Mouse (Mus musculus) kidney, postnatal 4 days (tissue): ENCODE results near the gene Abca17.
A peak's percentile ranks its signal among the peaks of the same experiment; 100 is the strongest.

Experiments
- DNase-seq, 2 experiments: peaks; one replicate each; pipeline ENCODE4 v3.0.0; 2021; ENCODE audit warnings: mixed read lengths in 2 of 2

The Abca17 gene

GRCm38 (mm10) chr17:24350926-24351759 lies at the start of gene Abca17:
Abca17 (minus strand) TSS chr17:24351068.
- peak; percentile 29 to 53 for DNase-seq

- peak in 1 of 2 experiments; percentile 27 for DNase-seq
Measured at GRCm38 (mm10) chr17:24394456-24394855, 43.6 kb upstream of the Abca17 start.

GRCm38 (mm10) chr17:24393527-24393926 lies 42.7 kb upstream of the Abca17 start:
- no peak for DNase-seq

GRCm38 (mm10) chr17:24391149-24391548 lies 40.3 kb upstream of the Abca17 start:
- DNase-seq: peak; percentile 46

GRCm38 (mm10) chr17:24389865-24390264 lies 39.0 kb upstream of the Abca17 start:
- DNase-seq: peak; percentile 77 to 80

- no peak for DNase-seq
Measured at GRCm38 (mm10) chr17:24388711-24389110, 37.8 kb upstream of the Abca17 start.

- DNase-seq: no peak
Measured at GRCm38 (mm10) chr17:24383789-24384188, 32.9 kb upstream of the Abca17 start.

GRCm38 (mm10) chr17:24378496-24378895 lies 27.6 kb upstream of the Abca17 start:
- DNase-seq: no peak

GRCm38 (mm10) chr17:24375886-24376285 lies 25.0 kb upstream of the Abca17 start:
- no peak for DNase-seq

- DNase-seq: peak in 1 of 2 experiments; percentile 27
Measured at GRCm38 (mm10) chr17:24375094-24375712, 24.3 kb upstream of the Abca17 start.

GRCm38 (mm10) chr17:24365863-24366262 lies 15.0 kb upstream of the Abca17 start:
- no peak for DNase-seq

GRCm38 (mm10) chr17:24364461-24364860 lies 13.6 kb upstream of the Abca17 start:
- no peak for DNase-seq

GRCm38 (mm10) chr17:24362527-24362926 lies 11.7 kb upstream of the Abca17 start:
- peak in 1 of 2 experiments; percentile 55 for DNase-seq

GRCm38 (mm10) chr17:24361291-24361690 lies 10.4 kb upstream of the Abca17 start:
- DNase-seq: no peak

GRCm38 (mm10) chr17:24360841-24361240 lies 10.0 kb upstream of the Abca17 start:
- peak in 1 of 2 experiments; percentile 29 for DNase-seq

GRCm38 (mm10) chr17:24359903-24360302 lies 9.0 kb upstream of the Abca17 start:
- no peak for DNase-seq

- peak in 1 of 2 experiments; percentile 35 for DNase-seq
Measured at GRCm38 (mm10) chr17:24359006-24359405, 8.1 kb upstream of the Abca17 start.

GRCm38 (mm10) chr17:24355284-24355683 lies 4.4 kb upstream of the Abca17 start:
- peak in 1 of 2 experiments; percentile 49 for DNase-seq

GRCm38 (mm10) chr17:24353960-24354359 lies 3.1 kb upstream of the Abca17 start:
- DNase-seq: no peak

GRCm38 (mm10) chr17:24352370-24353194 lies 1.7 kb upstream of the Abca17 start:
- peak; percentile 53 to 71 for DNase-seq

GRCm38 (mm10) chr17:24351760-24352357 lies 991 bp upstream of the Abca17 start, which contains the start of gene Abca3:
Abca3 (plus strand) TSS chr17:24351950.
- peak; percentile 94 to 96 for DNase-seq

GRCm38 (mm10) chr17:24349176-24349575 lies 1.7 kb downstream of the Abca17 start:
- DNase-seq: no peak

- DNase-seq: no peak
Measured at GRCm38 (mm10) chr17:24346831-24347230, 4.0 kb downstream of the Abca17 start.
